Mouse (Mus musculus) MEL (cell line): ENCODE results near the gene Rab30.

Experiments
- CTCF ChIP-seq, 3 experiments: IDR thresholded peaks in 2 of 3; conservative IDR thresholded peaks in 1 of 3; 2 replicates each; pipeline ENCODE4 v1.5.1; 2011 to 2012; ENCODE audit warnings: low read length in 3 of 3, low read depth in 2 of 3, mild to moderate bottlenecking in 2 of 3, improper control_type of control experiment in 1 of 3, inconsistent platforms in 1 of 3, mixed read lengths in 1 of 3, moderate library complexity in 1 of 3; ENCODE audit not compliant: control insufficient read depth in 1 of 3, insufficient read depth in 1 of 3, poor library complexity in 1 of 3, severe bottlenecking in 1 of 3
- MXI1 ChIP-seq: IDR thresholded peaks from 2 replicates; pipeline ENCODE4 v1.6.1; 2011; ENCODE audit warnings: mild to moderate bottlenecking, low read depth, low read length, improper control_type of control experiment
- SMC3 ChIP-seq: IDR thresholded peaks from 2 replicates; pipeline ENCODE4 v1.6.1; 2011; ENCODE audit warnings: low read depth, low read length, improper control_type of control experiment
- TBP ChIP-seq: IDR thresholded peaks from 2 replicates; pipeline ENCODE4 v1.8.0; 2011; ENCODE audit warnings: low read depth, low read length, improper control_type of control experiment

- no peak for TF ChIP-seq CTCF (IDR thresholded peaks at IDR 0.05 in 2 of 3, conservative IDR thresholded peaks at IDR 0.05 in 1 of 3; ENCODE audit: control insufficient read depth in 1 of 3, insufficient read depth in 1 of 3, low read depth in 2 of 3, low read length in 3 of 3, poor library complexity in 1 of 3, severe bottlenecking in 1 of 3)
- no peak for TF ChIP-seq TBP
- TF ChIP-seq MXI1, result no peak
- TF ChIP-seq SMC3, result no peak
These were observed 145.4 kb downstream of the Rab30 start for GRCm38 (mm10) chr7:92886801-92887200.
